Mouse (Mus musculus): ENCODE measurements around the gene Ppme1.

DNA sequence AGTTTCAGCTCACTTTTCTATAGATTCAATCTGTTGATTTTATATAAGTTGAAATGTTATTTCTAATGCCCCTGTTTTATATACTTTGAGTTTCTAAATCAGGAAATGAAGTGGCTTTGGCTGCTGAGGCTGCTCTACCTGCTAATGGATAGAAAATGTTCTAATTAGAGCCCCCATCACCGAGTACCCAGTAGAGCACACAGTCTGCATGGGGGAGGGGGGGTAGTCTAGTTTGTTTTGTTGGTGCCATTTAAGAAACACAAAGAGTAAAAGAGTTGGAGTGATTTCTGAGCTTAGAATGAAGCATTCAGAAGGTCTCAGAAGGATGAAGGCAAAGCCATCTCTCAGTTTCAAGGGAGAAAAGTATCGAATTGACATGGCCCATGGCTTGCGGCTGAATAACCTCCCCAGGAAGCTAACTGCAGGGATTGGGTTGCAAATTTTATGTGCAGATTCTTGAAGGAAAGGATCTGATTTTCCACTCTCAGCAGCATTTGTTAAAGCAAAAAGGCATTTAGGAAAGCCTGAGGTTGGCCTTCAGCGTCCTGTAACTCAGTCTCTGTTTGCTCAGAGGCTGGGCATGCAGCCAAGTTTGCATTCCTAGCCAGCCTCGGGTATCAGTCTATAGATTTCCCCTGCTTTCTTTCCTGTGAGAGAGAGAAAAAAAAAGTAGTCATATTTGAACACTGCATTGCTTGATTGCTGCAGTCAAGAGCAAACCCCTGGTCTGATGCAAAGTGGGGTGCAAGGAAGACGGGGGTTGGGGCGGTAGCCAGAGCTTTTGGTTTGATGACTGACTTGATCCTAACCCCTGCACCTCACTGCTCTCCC lies 84.1 kb downstream of the Ppme1 start:
- TF ChIP-seq HCFC1 (IDR thresholded peaks at IDR 0.05; ENCODE audit: borderline replicate concordance, insufficient read depth, low read length) (no peak), ZC3H11A (IDR thresholded peaks at IDR 0.05; ENCODE audit: borderline replicate concordance, low read depth, low read length) (no peak), MAFK (IDR thresholded peaks at IDR 0.05; ENCODE audit: insufficient read depth, low read depth, low read length) (no peak), ZNF384 (IDR thresholded peaks at IDR 0.05; ENCODE audit: low read depth, low read length) (no peak), CHD2 (IDR thresholded peaks at IDR 0.05; ENCODE audit: low read depth, low read length) (no peak)
